Mouse (Mus musculus): ENCODE measurements around the gene Arf3.

The Arf3 gene

DNA sequence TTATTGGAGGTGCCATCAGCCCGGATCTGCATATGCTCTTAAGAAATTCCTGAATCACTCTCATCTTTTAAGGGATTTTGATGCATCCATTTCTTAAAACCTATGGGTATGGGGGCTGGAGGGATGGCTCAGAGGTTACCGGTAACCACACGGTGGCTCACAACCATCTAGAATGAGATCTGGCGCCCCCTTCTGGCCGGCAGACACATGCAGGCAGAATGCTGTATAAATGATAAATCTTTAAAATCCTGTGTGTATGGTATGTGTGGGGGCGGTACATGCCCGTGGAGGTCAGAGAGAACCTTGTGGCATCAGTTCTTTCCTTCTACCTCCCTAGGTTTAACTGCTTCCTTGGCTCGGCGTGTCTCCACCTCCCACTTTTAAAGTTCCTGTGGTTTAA lies 52.6 kb downstream of the Arf3 start:
- peak; percentile 73 to 77 for DNase-seq

DNA sequence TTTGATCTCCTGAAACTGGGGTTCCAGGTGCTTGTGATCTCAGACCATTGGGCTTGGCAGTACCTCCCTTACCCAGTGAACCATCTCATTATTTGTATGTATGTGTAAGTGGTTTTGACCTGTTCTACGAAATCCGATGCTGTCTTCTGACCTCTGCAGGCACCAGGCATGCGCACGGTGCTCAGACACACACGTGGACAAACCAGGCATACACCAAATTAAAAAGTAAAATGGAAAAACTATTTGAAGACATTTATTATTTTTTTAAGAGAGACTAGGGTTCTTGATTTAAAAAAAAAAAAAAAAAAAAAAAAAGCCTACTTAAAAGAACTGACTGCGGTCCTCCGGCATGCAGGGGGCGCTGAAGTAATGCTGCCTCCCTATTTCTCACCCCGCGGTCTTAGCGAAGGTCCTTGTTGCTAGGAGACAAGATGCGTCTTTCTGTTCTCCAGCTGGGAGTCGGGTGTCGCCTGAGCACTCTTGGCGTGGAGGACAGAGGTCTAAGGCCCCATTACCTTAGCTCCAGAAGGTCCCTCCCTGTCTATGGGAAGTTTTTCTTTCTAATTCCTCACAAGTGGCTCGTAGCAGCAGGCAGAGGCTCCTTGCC lies 55.1 kb downstream of the Arf3 start, which contains the start of gene Ccdc65:
TSS of gene Ccdc65 (plus strand) at position 442 of the 607 bp plus-strand sequence.
- peak; percentile 85 to 86 for DNase-seq

DNA sequence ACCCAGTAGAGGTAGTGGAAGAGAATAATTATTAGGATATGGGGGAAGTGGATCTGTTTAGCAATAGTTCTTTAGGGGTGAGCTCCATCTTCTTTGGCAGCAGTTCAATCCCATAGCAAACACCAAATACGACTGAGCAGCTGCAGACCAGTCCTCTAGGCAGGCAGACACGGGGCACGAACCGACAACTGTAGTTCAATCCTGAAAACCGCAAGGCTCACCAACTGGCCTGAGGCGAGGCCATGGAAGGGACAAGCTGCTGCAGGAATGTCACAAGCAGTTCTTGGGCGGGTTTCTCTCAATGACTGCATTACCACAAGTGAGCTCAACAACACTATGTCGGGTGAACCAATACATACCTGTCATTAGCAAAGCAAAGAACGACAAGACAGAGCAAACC lies 58.7 kb downstream of the Arf3 start:
- no peak for DNase-seq

DNA sequence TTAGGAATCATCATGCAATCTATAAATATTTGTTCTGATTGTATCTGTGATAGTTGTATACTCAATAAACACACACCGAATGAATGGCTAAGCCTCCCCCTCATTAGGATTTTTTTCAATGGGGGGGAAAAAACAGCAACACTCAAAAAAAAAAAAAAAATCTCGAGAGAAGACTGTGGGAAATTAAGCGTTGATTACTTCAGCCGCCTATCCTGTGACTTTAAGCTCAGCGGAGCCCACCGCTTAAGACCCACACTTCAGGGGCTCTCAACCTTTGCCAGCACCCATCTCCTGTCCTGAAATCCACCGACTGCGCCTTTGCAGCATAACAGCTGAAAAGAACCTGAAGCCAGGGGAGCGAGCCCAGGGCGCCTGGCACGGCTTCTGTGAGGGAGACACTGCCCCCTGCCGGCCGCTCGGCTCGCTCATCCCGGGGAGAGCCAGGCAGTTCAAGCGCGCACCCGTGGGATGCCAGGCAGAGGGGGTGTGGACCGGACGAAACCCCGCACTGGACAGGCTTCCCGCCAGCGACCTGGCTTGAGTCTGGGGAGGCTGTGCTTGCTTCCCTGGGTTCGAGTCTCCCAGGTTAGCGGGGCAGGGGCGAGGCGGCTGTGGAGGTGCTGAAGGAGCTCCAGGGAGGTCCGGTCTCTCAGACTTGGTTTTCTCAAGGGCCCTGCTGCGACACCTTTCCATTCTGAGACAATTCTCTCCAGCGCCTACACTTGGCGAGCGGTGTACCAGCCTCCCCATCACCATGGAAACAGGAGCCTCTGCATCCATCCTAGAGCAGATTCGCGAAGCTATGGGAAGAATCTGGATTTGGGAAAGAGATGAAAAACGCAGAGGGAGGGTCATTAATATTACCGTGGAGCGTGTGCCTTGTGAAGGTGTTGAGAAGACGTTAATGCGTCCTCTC lies 63.6 kb downstream of the Arf3 start:
- DNase-seq, result peak; percentile 87 to 95

DNA sequence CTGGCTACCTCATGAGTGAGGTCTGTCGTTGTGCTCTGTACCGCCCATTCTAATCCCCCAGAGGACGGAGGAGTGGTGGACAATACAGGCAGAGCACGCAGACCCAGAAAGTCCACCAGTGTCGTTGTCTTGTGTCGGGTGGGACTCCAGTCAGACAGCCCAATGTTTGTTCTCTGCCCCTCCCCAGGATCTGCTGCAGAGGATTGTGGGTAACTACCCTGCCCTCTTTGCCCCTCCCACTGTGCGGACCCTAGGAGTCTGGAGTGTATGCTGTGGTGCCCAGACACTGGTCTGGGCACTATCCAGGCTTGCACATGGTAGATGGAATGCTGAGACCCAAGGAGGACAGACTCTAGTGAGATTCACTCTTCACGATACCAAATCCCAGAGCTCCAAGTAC lies 66.8 kb downstream of the Arf3 start:
- no peak for DNase-seq

DNA sequence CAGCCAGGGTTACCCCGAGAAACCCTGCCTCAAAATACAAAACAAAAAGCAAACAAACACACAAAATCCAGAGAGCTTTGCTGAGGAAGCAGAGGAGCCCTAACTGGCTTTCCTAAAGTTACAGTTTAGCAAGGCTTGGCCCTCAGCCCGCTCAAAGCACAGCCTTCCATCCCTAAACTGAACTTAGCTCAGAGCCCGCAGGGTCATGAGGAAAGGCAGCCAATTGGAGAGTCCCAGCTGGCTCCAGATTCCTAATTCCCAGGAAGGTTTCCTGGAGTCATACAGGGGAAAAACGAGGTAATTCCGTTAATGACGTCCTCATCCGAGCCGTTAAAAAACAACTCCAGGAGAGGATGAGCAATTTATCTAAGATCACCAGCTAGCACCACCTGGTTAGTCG lies 67.3 kb downstream of the Arf3 start:
- DNase-seq, result no peak

DNA sequence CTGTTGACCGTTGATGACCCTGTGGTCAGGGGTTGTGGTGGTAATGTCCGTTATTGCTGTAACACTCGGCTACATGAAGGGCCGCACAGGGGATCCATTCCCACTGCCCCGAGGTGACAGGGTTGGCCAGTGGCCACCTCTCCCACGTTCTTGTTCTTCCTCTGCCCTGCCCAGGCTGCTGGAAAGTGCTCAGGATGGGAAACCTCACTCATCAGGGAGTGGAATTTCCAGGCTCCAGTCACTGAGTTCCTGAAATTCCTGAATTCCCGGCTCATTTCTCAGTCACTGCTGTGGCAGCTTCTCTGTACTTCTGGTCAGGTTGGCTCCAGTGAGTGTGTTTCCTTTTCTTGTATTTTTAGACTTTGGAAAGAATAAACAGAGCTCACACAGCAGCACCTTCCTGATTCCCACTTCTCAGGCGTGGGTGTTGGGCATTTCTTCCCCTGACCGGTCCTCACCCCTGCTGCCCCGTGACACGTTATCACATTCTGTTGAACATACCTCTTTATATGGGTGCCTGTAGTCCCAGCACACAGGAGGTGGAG lies 70.8 kb downstream of the Arf3 start:
- no peak for DNase-seq

DNA sequence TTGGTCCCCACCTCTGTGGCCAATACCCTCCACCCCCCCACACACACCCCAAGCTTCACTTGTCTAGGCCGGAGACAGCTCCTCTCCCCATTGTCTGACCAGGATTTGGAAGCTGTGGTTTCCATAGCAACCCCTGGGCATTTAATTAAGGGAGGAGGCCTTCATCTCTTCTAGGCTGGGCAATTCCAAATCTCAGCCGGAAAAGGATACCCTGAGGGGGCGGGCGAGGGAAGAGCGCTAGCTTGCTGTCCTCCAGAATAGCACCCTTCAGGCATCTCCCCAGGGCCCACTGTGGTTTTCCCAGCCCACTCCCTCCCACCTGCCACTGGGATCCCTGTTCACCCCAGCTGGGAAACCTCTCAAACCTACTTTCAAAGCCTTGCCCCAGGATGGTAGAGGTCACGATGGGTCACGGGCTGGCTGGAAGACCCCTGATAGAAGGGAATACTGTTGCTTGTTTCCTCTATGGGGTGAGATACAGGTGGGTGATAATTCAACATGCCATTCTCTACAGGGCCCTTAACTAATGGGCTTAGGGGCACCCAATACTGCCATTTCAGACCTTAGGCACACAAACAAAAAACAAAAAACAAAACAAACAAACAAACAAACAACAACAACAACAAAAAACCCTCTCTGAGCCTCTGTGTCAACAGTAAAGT lies 71.4 kb downstream of the Arf3 start:
- no peak for DNase-seq

DNA sequence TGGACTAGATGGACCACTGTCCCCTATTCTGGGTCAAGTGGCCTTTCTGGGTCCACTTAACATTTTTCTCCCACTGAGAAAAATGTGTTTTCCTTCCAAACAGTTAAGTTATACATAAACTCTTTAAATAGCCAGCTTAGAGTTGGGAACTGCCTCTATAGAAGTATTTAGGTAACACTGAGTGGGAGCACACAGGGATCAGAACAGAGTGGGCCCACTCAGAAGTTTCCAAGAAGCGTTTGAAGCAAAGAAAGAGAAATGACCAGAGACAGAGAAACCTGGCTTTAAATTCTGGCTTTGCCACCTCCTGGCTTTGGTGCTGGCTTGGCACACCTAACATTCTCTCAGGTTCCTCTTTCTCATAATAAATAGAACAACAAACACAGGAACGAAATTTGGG lies 73.3 kb downstream of the Arf3 start:
- DNase-seq, result no peak

Measured in cerebellum, adult 18-20 months (tissue).